Mouse (Mus musculus) spleen, adult 2 months (tissue): ENCODE results near the gene Ajuba.

ENCODE experiments used
- CTCF ChIP-seq: fragments of 200-500 bp; IDR thresholded peaks from 2 replicates; pipeline ENCODE4 v1.5.1; 2011; ENCODE audit warnings: mild to moderate bottlenecking, inconsistent platforms; ENCODE audit not compliant: insufficient read depth, insufficient read length, insufficient replicate concordance; ENCODE audit errors: extremely low read depth
- POLR2A ChIP-seq: fragments of 200-500 bp; IDR thresholded peaks from 2 replicates; pipeline ENCODE4 v1.6.1; 2011; ENCODE audit warnings: low read depth, low read length, inconsistent platforms

GRCm38 (mm10) chr14:54616226-54616825 lies 39.0 kb upstream of the Ajuba start:
- TF ChIP-seq CTCF (no peak), POLR2A (no peak)
